22 mouse cellular contexts compared by ENCODE assay signal in genomic region chr2:18958044-18958443, GRCm38 (mm10). TPM values are rescaled to one million over a fixed set of nuclear protein-coding genes. Genes with fewer than 3 reads are reported as not detected.
A peak's percentile ranks its signal among the peaks of the same experiment; 100 is the strongest.
DNase-seq lines count a peak whose midpoint lies in the region; ATAC-seq lines count a peak whose summit lies in the region.
"Had no signal": no experiment of that assay in that cellular context is flagged by ENCODE, and none has a peak within 500 bp of the region (broad histone marks: within the 10 kb centered on the region; RNA-seq: fewer than 3 reads in every experiment).

No protein-coding gene starts in this region.

- H3K4me1 ChIP-seq in heart, embryonic 11.5 days (ENCODE audit: control insufficient read depth, insufficient read depth, low read length) = peaks cover 29% of the 10 kb centered on the region
- peaks cover 72% of the 10 kb centered on the region for H3K4me1 ChIP-seq in liver, embryonic 11.5 days (replicated peaks; ENCODE audit: control insufficient read depth, insufficient read depth, low read length)
- H3K4me1 ChIP-seq in liver, embryonic 13.5 days (replicated peaks) = peaks cover 94% of the 10 kb centered on the region
- no peaks in the 10 kb centered on the region for H3K4me1 ChIP-seq in forebrain, embryonic 16.5 days (replicated peaks; ENCODE audit: control insufficient read depth, insufficient read depth, low read length)
- H3K4me1 ChIP-seq: midbrain, embryonic 15.5 days had no signal

- no peaks in the 10 kb centered on the region for H3K9me3 ChIP-seq in heart, embryonic 11.5 days (replicated peaks; ENCODE audit: control insufficient read depth, low read length)
- H3K9me3 ChIP-seq in liver, embryonic 11.5 days (ENCODE audit: control insufficient read depth, low read length) = no peaks in the 10 kb centered on the region
- H3K9me3 ChIP-seq in liver, embryonic 13.5 days (replicated peaks) = no peaks in the 10 kb centered on the region
- H3K9me3 ChIP-seq in forebrain, embryonic 16.5 days (ENCODE audit: control insufficient read depth, low read length) = no peaks in the 10 kb centered on the region
- H3K9me3 ChIP-seq: embryonic facial prominence, embryonic 13.5 days; hindbrain, embryonic 13.5 days; midbrain, embryonic 15.5 days; neural tube, embryonic 15.5 days had no signal

- H3K36me3 ChIP-seq in heart, embryonic 11.5 days (ENCODE audit: control insufficient read depth, insufficient read depth, low read length) = no peaks in the 10 kb centered on the region
- H3K36me3 ChIP-seq in liver, embryonic 11.5 days (ENCODE audit: control insufficient read depth, insufficient read depth, low read length) = no peaks in the 10 kb centered on the region
- H3K36me3 ChIP-seq in liver, embryonic 13.5 days = no peaks in the 10 kb centered on the region
- H3K36me3 ChIP-seq in forebrain, embryonic 16.5 days (ENCODE audit: control insufficient read depth, insufficient read depth) = no peaks in the 10 kb centered on the region
- H3K36me3 ChIP-seq: embryonic facial prominence, embryonic 13.5 days; hindbrain, embryonic 13.5 days; midbrain, embryonic 15.5 days; neural tube, embryonic 15.5 days had no signal

- peak overlapping the region; percentile 31 for H3K4me2 ChIP-seq in heart, embryonic 11.5 days
- H3K4me2 ChIP-seq in liver, embryonic 11.5 days = no peak overlapping the region
- H3K4me2 ChIP-seq in liver, embryonic 13.5 days = no peak overlapping the region
- no peak overlapping the region for H3K4me2 ChIP-seq in forebrain, embryonic 16.5 days (ENCODE audit: low read length)
- H3K4me2 ChIP-seq: embryonic facial prominence, embryonic 13.5 days; hindbrain, embryonic 13.5 days; midbrain, embryonic 15.5 days; neural tube, embryonic 15.5 days had no signal

- 76% methylated on average over 9 of the region's 9 CpGs for WGBS in heart, embryonic 11.5 days (ENCODE audit: insufficient replicate concordance)
- 80% methylated on average over 9 of the region's 9 CpGs for WGBS in liver, embryonic 11.5 days
- WGBS in liver, embryonic 13.5 days (ENCODE audit: insufficient replicate concordance) = 71% methylated on average over 9 of the region's 9 CpGs
- 76% methylated on average over 9 of the region's 9 CpGs for WGBS in forebrain, embryonic 16.5 days

- H3K27ac ChIP-seq in heart, embryonic 11.5 days (ENCODE audit: low read depth, low read length) = no peak overlapping the region
- H3K27ac ChIP-seq in liver, embryonic 11.5 days (ENCODE audit: low read depth, low read length) = peak overlapping the region; percentile 6; the same call in 1 of the 2 replicates
- peak overlapping the region; percentile 35; the same call in 1 of the 2 replicates for H3K27ac ChIP-seq in liver, embryonic 13.5 days
- H3K27ac ChIP-seq in forebrain, embryonic 16.5 days (ENCODE audit: low read length) = no peak overlapping the region
- H3K27ac ChIP-seq: embryonic facial prominence, embryonic 13.5 days; hindbrain, embryonic 13.5 days; midbrain, embryonic 15.5 days; neural tube, embryonic 15.5 days had no signal

- DNase-seq in heart, adult 11 months = no peak
- no peak for DNase-seq in liver, embryonic 11.5 days (ENCODE audit: low spot score)
- DNase-seq in liver = no peak
- peak; percentile 45 to 46 for DNase-seq in B cell, adult 2 months
- DNase-seq in liver, embryonic 13.5 days = no peak
- no peak for DNase-seq in kidney, postnatal 4 days
- DNase-seq: adrenal gland, adult 8-10 months; cerebellum, adult 9-11 months; gastrocnemius, postnatal 14 days; kidney, adult 9 months; kidney, postnatal 36 days; layer of hippocampus, adult 9-11 months; lung, postnatal 10 days; right cerebral cortex, postnatal 14 days had no signal

- no peaks in the 10 kb centered on the region for H3K27me3 ChIP-seq in heart, embryonic 11.5 days (ENCODE audit: control insufficient read depth, insufficient read depth, low read length)
- H3K27me3 ChIP-seq in liver, embryonic 11.5 days (replicated peaks; ENCODE audit: control insufficient read depth, insufficient read depth, low read length) = no peaks in the 10 kb centered on the region
- no peaks in the 10 kb centered on the region for H3K27me3 ChIP-seq in liver, embryonic 13.5 days
- H3K27me3 ChIP-seq in forebrain, embryonic 16.5 days (replicated peaks; ENCODE audit: control insufficient read depth, insufficient read depth, low read length) = no peaks in the 10 kb centered on the region
- H3K27me3 ChIP-seq: embryonic facial prominence, embryonic 13.5 days; hindbrain, embryonic 13.5 days; midbrain, embryonic 15.5 days; neural tube, embryonic 15.5 days; Patski had no signal

- H3K4me3 ChIP-seq in heart, embryonic 11.5 days (ENCODE audit: low read depth, low read length) = no peak overlapping the region
- H3K4me3 ChIP-seq in liver, embryonic 11.5 days (ENCODE audit: low read depth, low read length) = no peak overlapping the region
- no peak overlapping the region for H3K4me3 ChIP-seq in liver, embryonic 13.5 days (replicated peaks)
- no peak overlapping the region for H3K4me3 ChIP-seq in forebrain, embryonic 16.5 days (replicated peaks; ENCODE audit: low read length)
- H3K4me3 ChIP-seq: embryonic facial prominence, embryonic 13.5 days; hindbrain, embryonic 13.5 days; midbrain, embryonic 15.5 days; neural tube, embryonic 15.5 days had no signal

- no peak for ATAC-seq in heart, embryonic 11.5 days (replicated peaks; ENCODE audit: insufficient number of reproducible peaks, low FRiP score, low TSS enrichment)
- ATAC-seq in liver, embryonic 11.5 days (replicated peaks; ENCODE audit: low FRiP score) = no peak
- ATAC-seq in liver, embryonic 13.5 days (ENCODE audit: low read depth) = no peak
- ATAC-seq in forebrain, embryonic 16.5 days = no peak
- ATAC-seq: forebrain, embryonic 14.5 days; midbrain, embryonic 15.5 days; Patski had no signal

- H3K9ac ChIP-seq in heart, embryonic 11.5 days (ENCODE audit: low read depth, low read length) = peak overlapping the region; percentile 18; the same call in 1 of the 2 replicates
- no peak overlapping the region for H3K9ac ChIP-seq in liver, embryonic 11.5 days (ENCODE audit: low read depth, low read length)
- H3K9ac ChIP-seq in liver, embryonic 13.5 days = no peak overlapping the region
- no peak overlapping the region for H3K9ac ChIP-seq in forebrain, embryonic 16.5 days (replicated peaks; ENCODE audit: low read depth, low read length)
- H3K9ac ChIP-seq: embryonic facial prominence, embryonic 13.5 days; hindbrain, embryonic 13.5 days; midbrain, embryonic 15.5 days; neural tube, embryonic 15.5 days had no signal

RNA-seq across cellular contexts. Expression of gene Pip4k2a, which starts 39.9 kb away (rescaled TPM):
- 7.1 and 7.7 TPM in 2 replicates for polyA plus RNA-seq in heart, embryonic 11.5 days (2014; fragmentation: Nextera tagmentation; extraction: Ambion mirVana)
- polyA plus RNA-seq in liver, embryonic 11.5 days (2014; fragmentation: Nextera tagmentation; extraction: Ambion mirVana) = 20.1 and 20.5 TPM in 2 replicates
- polyA plus RNA-seq in liver, embryonic 13.5 days (2015; fragmentation: Nextera tagmentation; extraction: Ambion mirVana) = 15.8 and 18.8 TPM in 2 replicates
- 10.9 and 11.2 TPM in 2 replicates for polyA plus RNA-seq in forebrain, embryonic 16.5 days (2015; fragmentation: Nextera tagmentation; extraction: Ambion mirVana)

RNA-seq across cellular contexts. Expression of gene 4930426L09Rik, which starts 40.1 kb away (rescaled TPM):
- polyA plus RNA-seq in heart, embryonic 11.5 days (2014; fragmentation: Nextera tagmentation; extraction: Ambion mirVana) = 0.46 and 0.49 TPM in 2 replicates
- 0.21 and 0.48 TPM in 2 replicates for polyA plus RNA-seq in liver, embryonic 11.5 days (2014; fragmentation: Nextera tagmentation; extraction: Ambion mirVana)
- polyA plus RNA-seq in liver, embryonic 13.5 days (2015; fragmentation: Nextera tagmentation; extraction: Ambion mirVana) = 0.17 and 0.22 TPM in 2 replicates
- polyA plus RNA-seq in forebrain, embryonic 16.5 days (2015; fragmentation: Nextera tagmentation; extraction: Ambion mirVana) = 0.50 and 0.57 TPM in 2 replicates

Comparison
In these comparisons a context has a peak if more than half of its experiments do, and no peak if none do; other contexts are left out.
1. H3K27ac ChIP-seq: peak in liver, embryonic 11.5 days (single experiment) and liver, embryonic 13.5 days (single experiment); none in heart, embryonic 11.5 days (single experiment) and forebrain, embryonic 16.5 days (single experiment).
2. DNase-seq: peak in B cell, adult 2 months (2 of 2); none in heart, adult 11 months (single experiment), liver, embryonic 11.5 days (single experiment), liver (single experiment), liver, embryonic 13.5 days (single experiment) and kidney, postnatal 4 days (0 of 2).